13 mouse cellular contexts compared by ENCODE assay signal in genomic region chr6:119643178-119643728, GRCm38 (mm10).
"Had no signal": no experiment of that assay in that cellular context is flagged by ENCODE, and none has a peak within 500 bp of the region (broad histone marks: within the 10 kb centered on the region; RNA-seq: fewer than 3 reads in every experiment).

No protein-coding gene starts in this region.

- H3K9ac ChIP-seq: limb, embryonic 15.5 days; liver, embryonic 12.5 days; lung, embryonic 15.5 days; midbrain, embryonic 13.5 days; neural tube, embryonic 15.5 days had no signal

- H3K4me2 ChIP-seq: limb, embryonic 15.5 days; liver, embryonic 12.5 days; lung, embryonic 15.5 days; midbrain, embryonic 13.5 days; neural tube, embryonic 15.5 days had no signal

- ATAC-seq: liver, embryonic 12.5 days; midbrain, embryonic 13.5 days had no signal

- H3K4me1 ChIP-seq: limb, embryonic 15.5 days; liver, embryonic 12.5 days; lung, embryonic 15.5 days; midbrain, embryonic 13.5 days had no signal

- H3K4me3 ChIP-seq: limb, embryonic 15.5 days; liver, embryonic 12.5 days; lung, embryonic 15.5 days; midbrain, embryonic 13.5 days; myocyte; neural tube, embryonic 15.5 days had no signal

- H3K27ac ChIP-seq: kidney, postnatal 0 days; limb, embryonic 15.5 days; liver, embryonic 12.5 days; lung, embryonic 15.5 days; midbrain, embryonic 13.5 days; neural tube, embryonic 15.5 days had no signal

- DNase-seq: layer of hippocampus, adult 9-11 months; layer of hippocampus, postnatal 36 days; retina, postnatal 1 day; right cerebral cortex, postnatal 4 days; thymus, adult 2 months; thymus, postnatal 25 days had no signal

- H3K36me3 ChIP-seq: limb, embryonic 15.5 days; liver, embryonic 12.5 days; lung, embryonic 15.5 days; midbrain, embryonic 13.5 days; neural tube, embryonic 15.5 days had no signal

- H3K9me3 ChIP-seq: limb, embryonic 15.5 days; liver, embryonic 12.5 days; lung, embryonic 15.5 days; midbrain, embryonic 13.5 days; neural tube, embryonic 15.5 days had no signal

- H3K27me3 ChIP-seq: limb, embryonic 15.5 days; liver, embryonic 12.5 days; lung, embryonic 15.5 days; midbrain, embryonic 13.5 days; neural tube, embryonic 15.5 days had no signal
